ENCODE assay signal across 8 mouse cellular contexts in genomic region chr5:33997051-33997741, GRCm38 (mm10). TPM values are rescaled to one million over a fixed set of nuclear protein-coding genes. Genes with fewer than 3 reads are reported as not detected.
DNase-seq lines count a peak whose midpoint lies in the region; ATAC-seq lines count a peak whose summit lies in the region.

No protein-coding gene starts in this region.

- no peaks in the 10 kb centered on the region for H3K9me3 ChIP-seq in intestine, embryonic 15.5 days
- H3K9me3 ChIP-seq in midbrain, embryonic 10.5 days (replicated peaks), result no peaks in the 10 kb centered on the region
- no peaks in the 10 kb centered on the region for H3K9me3 ChIP-seq in stomach, embryonic 16.5 days (replicated peaks; ENCODE audit: control insufficient read depth, low read length)

- H3K4me1 ChIP-seq in intestine, embryonic 15.5 days (replicated peaks), result peaks cover 21% of the 10 kb centered on the region
- peaks cover 48% of the 10 kb centered on the region for H3K4me1 ChIP-seq in midbrain, embryonic 10.5 days
- H3K4me1 ChIP-seq in stomach, embryonic 16.5 days (ENCODE audit: control insufficient read depth, insufficient read depth, low read length), result peaks cover 8% of the 10 kb centered on the region; the same call in 1 of the 2 replicates

- WGBS in intestine, embryonic 15.5 days, result under 1% methylated on average over 80 of the region's 80 CpGs
- WGBS in midbrain, embryonic 10.5 days, result under 1% methylated on average over 80 of the region's 80 CpGs
- WGBS in stomach, embryonic 16.5 days, result under 1% methylated on average over 80 of the region's 80 CpGs

- intact Hi-C loops in left cerebral cortex, postnatal 14 days (cut with DNase I), result loop anchor here (2.0 to 10.0 kb wide), 2 partner anchors 198 to 292 kb away; partner anchors contain the start of genes Cfap99 and Zfyve28

- ATAC-seq in intestine, embryonic 15.5 days, result peak; percentile 46
- peak; percentile 44; the same call in 1 of the 2 replicates for ATAC-seq in stomach, embryonic 16.5 days (ENCODE audit: insufficient read depth, low FRiP score)

- H3K4me3 ChIP-seq in intestine, embryonic 15.5 days (replicated peaks), result peak overlapping the region; percentile 63
- peak overlapping the region; percentile 80 for H3K4me3 ChIP-seq in midbrain, embryonic 10.5 days
- peak overlapping the region; percentile 69 for H3K4me3 ChIP-seq in stomach, embryonic 16.5 days (replicated peaks; ENCODE audit: low read length)

- H3K27me3 ChIP-seq in intestine, embryonic 15.5 days (replicated peaks), result peaks cover 59% of the 10 kb centered on the region
- H3K27me3 ChIP-seq in midbrain, embryonic 10.5 days (ENCODE audit: low read depth, poor library complexity, severe bottlenecking), result peaks cover 53% of the 10 kb centered on the region
- peaks cover 51% of the 10 kb centered on the region for H3K27me3 ChIP-seq in stomach, embryonic 16.5 days (ENCODE audit: control insufficient read depth, insufficient read depth, low read length)

- H3K4me2 ChIP-seq in intestine, embryonic 15.5 days (replicated peaks), result peak overlapping the region; percentile 100
- peak overlapping the region; percentile 96 for H3K4me2 ChIP-seq in stomach, embryonic 16.5 days (ENCODE audit: low read depth, low read length)

- no peaks in the 10 kb centered on the region for H3K36me3 ChIP-seq in intestine, embryonic 15.5 days
- H3K36me3 ChIP-seq in midbrain, embryonic 10.5 days, result peaks cover 33% of the 10 kb centered on the region
- H3K36me3 ChIP-seq in stomach, embryonic 16.5 days (ENCODE audit: control insufficient read depth, insufficient read depth, low read length), result no peaks in the 10 kb centered on the region

- H3K27ac ChIP-seq in intestine, embryonic 15.5 days, result no peak overlapping the region
- H3K27ac ChIP-seq in midbrain, embryonic 10.5 days (replicated peaks), result peak overlapping the region; percentile 92
- no peak overlapping the region for H3K27ac ChIP-seq in stomach, embryonic 16.5 days (ENCODE audit: low read length)

- peak overlapping the region; percentile 52 for H3K9ac ChIP-seq in intestine, embryonic 15.5 days
- peak overlapping the region; percentile 61 for H3K9ac ChIP-seq in stomach, embryonic 16.5 days (ENCODE audit: low read length)

- DNase-seq in adrenal gland, adult 18-20 months (ENCODE audit: low spot score in 2 of 2), result peak; percentile 47 to 65
- DNase-seq in adrenal gland, postnatal 4 days (ENCODE audit: low spot score in 2 of 2), result no peak
- DNase-seq in cerebellum, adult 9-10 months, result peak; percentile 78
- peak; percentile 68 to 72 for DNase-seq in frontal cortex, postnatal 14 days (ENCODE audit: low spot score in 2 of 2)
- DNase-seq in left cerebral cortex, postnatal 14 days (ENCODE audit: low spot score in 2 of 2), result peak; percentile 78 to 82
- DNase-seq in midbrain, embryonic 10.5 days (ENCODE audit: low spot score), result peak; percentile 52

RNA-seq across cellular contexts. Expression of gene Nat8l, which starts 1.4 kb away (rescaled TPM):
- total RNA-seq in adrenal gland, adult 18-20 months (2021), result 10 to 100 TPM; 21.7 to 44.0 TPM
- 1 to 10 TPM; 8.4 to 9.6 TPM for total RNA-seq in adrenal gland, postnatal 4 days (2021)
- polyA plus RNA-seq in intestine, embryonic 15.5 days (2015; fragmentation: Nextera tagmentation; extraction: Ambion mirVana), result 0.29 and 0.34 TPM in 2 replicates
- total RNA-seq in left cerebral cortex, postnatal 14 days (2021), result 100 to 1,000 TPM; 123 to 129 TPM
- 1.5 and 2.2 TPM in 2 replicates for polyA plus RNA-seq in midbrain, embryonic 10.5 days (2016; fragmentation: Nextera tagmentation; extraction: Ambion mirVana)
- 0.21 and 0.25 TPM in 2 replicates for polyA plus RNA-seq in stomach, embryonic 16.5 days (2015; fragmentation: Nextera tagmentation; extraction: Ambion mirVana)

RNA-seq across cellular contexts. Expression of gene Gm1673, which starts 14.0 kb away (rescaled TPM):
- total RNA-seq in adrenal gland, adult 18-20 months (2021), result 10 to 100 TPM; 21.1 to 39.7 TPM
- total RNA-seq in adrenal gland, postnatal 4 days (2021), result 10 to 100 TPM; 37.0 to 39.1 TPM
- 54.7 and 61.2 TPM in 2 replicates for polyA plus RNA-seq in intestine, embryonic 15.5 days (2015; fragmentation: Nextera tagmentation; extraction: Ambion mirVana)
- total RNA-seq in left cerebral cortex, postnatal 14 days (2021), result 100 to 1,000 TPM; 101 to 117 TPM
- 288 and 309 TPM in 2 replicates for polyA plus RNA-seq in midbrain, embryonic 10.5 days (2016; fragmentation: Nextera tagmentation; extraction: Ambion mirVana)
- 43.3 and 63.2 TPM in 2 replicates for polyA plus RNA-seq in stomach, embryonic 16.5 days (2015; fragmentation: Nextera tagmentation; extraction: Ambion mirVana)

Comparison
In these comparisons a context has a peak if more than half of its experiments do, and no peak if none do; other contexts are left out.
1. DNase-seq: peak in adrenal gland, adult 18-20 months (2 of 2), cerebellum, adult 9-10 months (single experiment), frontal cortex, postnatal 14 days (2 of 2), left cerebral cortex, postnatal 14 days (2 of 2) and midbrain, embryonic 10.5 days (single experiment); none in adrenal gland, postnatal 4 days (0 of 2).
2. Peak in every context shown above with its lines, with median percentiles within 50 percentile points of each other: H3K4me3 ChIP-seq.